Mouse (Mus musculus) C2C12 (cell line): ENCODE measurements at regions not wholly inside any gene's neighbourhood (a gene's known extent, or its start where the extent isn't known, plus 50 kb on each side); places are given as distances from the start of the nearest gene placed in this dataset.

ENCODE experiments used
- CTCF ChIP-seq: IDR thresholded peaks from one replicate; pipeline ENCODE4 v1.5.1; 2011; ENCODE audit not compliant: control insufficient read depth, insufficient read depth, insufficient read length
- MYOG ChIP-seq: IDR thresholded peaks from one replicate; pipeline ENCODE4 v1.6.1; 2011; ENCODE audit not compliant: control insufficient read depth, insufficient read length; ENCODE audit errors: extremely low read depth

DNA sequence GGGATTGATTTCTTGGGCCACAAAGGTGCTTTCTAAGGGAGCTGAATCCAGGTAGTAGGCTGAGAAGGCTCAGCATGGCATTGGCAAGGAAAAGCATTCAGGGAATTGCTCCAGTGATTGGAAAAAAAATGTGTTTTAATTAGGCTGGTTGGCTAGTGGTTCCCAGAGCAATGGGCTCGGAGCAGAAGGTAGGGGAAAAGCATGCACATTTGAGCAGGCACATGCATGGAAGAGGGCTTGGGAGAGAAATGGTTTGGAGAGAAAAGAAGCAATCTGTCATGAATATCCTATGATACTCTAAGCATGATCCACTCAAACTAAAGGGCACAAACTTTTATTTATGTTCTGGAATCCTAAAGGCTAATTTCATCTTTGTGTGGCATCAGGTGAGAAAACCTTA is 150.9 kb upstream of the Ppargc1a start:
- TF ChIP-seq CTCF (no peak), MYOG (no peak)
